ENCODE assay signal across 7 mouse cellular contexts in the genomic region with DNA sequence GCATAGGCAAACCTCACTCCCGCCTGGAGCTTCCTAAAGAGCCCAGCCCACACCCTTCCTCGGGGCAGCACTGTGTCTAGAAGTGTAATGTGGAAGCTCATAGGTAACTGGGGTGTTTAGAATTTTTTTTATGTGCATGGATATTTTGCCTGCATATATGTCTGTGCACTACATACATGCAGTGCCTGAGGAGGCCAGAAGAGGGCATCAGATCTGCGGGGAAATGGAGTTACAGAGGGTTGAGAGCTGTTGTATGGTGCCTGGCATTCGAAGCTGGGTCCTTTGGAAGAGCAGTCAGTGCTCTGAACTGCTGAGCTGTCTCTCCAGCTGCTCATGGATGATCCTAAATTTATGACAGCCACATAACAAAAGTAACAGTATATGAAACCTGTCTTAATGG. TPM values are rescaled to one million over a fixed set of nuclear protein-coding genes. Genes with fewer than 3 reads are reported as not detected.
DNase-seq lines count a peak whose midpoint lies in the region; ATAC-seq and TF ChIP-seq lines count a peak whose summit lies in the region.

No protein-coding gene starts in this region.

- H3K4me3 ChIP-seq in limb, embryonic 11.5 days (ENCODE audit: low read depth, low read length) = no peak overlapping the region
- H3K4me3 ChIP-seq in small intestine, adult 2 months (ENCODE audit: low read depth, low read length) = no peak overlapping the region

- CTCF ChIA-PET in Patski (lab: Charles Lee) = interaction anchor here (0.8 to 4.4 kb wide), 31 partner anchors 9 to 121 kb away, joined by 3 to 35 read pairs (median 4); a partner anchor contains a TSS

- no peak for TF ChIP-seq POLR2A in small intestine, adult 2 months (IDR thresholded peaks at IDR 0.05; ENCODE audit: low read depth, low read length)

- DNase-seq in layer of hippocampus, adult 11-12 months (ENCODE audit: low spot score) = peak; percentile 41
- no peak for DNase-seq in layer of hippocampus, adult 8-10 months (ENCODE audit: low spot score in 2 of 2)
- DNase-seq in CD4-positive, CD25-positive, alpha-beta regulatory T cell, adult 2 months (ENCODE audit: low read depth, low spot score) = peak; percentile 64
- no peak for DNase-seq in Patski (ENCODE audit: low read depth, low spot score)
- peak; percentile 33 to 58 for DNase-seq in cerebellum, postnatal 4 days (ENCODE audit: low spot score in 2 of 2)
- peak; percentile 65 for DNase-seq in limb, embryonic 11.5 days (ENCODE audit: low spot score)

- 73% methylated on average over 4 of the region's 4 CpGs for WGBS in limb, embryonic 11.5 days
- 58% methylated on average over 4 of the region's 4 CpGs for WGBS in small intestine, adult 2 months

- H3K36me3 ChIP-seq in limb, embryonic 11.5 days (ENCODE audit: control insufficient read depth, insufficient read depth, low read length) = peaks cover 2% of the 10 kb centered on the region; the same call in 1 of the 2 replicates
- H3K36me3 ChIP-seq in small intestine, adult 2 months (ENCODE audit: control insufficient read depth, insufficient read depth, low read length) = peaks cover 22% of the 10 kb centered on the region

- in situ Hi-C loops in Patski (cut with MboI; ENCODE audit: low pct_unique_long_range_greater_than_20kb) = loop anchor here (5.0 kb wide), 1 partner anchor 121 kb away; no protein-coding TSS in a partner anchor

- H3K9ac ChIP-seq in limb, embryonic 11.5 days (ENCODE audit: low read length) = no peak overlapping the region

- H3K27ac ChIP-seq in limb, embryonic 11.5 days (replicated peaks; ENCODE audit: low read depth, low read length) = no peak overlapping the region
- no peak overlapping the region for H3K27ac ChIP-seq in small intestine, adult 2 months (ENCODE audit: insufficient read depth, low read depth, low read length)

- no peaks in the 10 kb centered on the region for H3K27me3 ChIP-seq in Patski
- no peaks in the 10 kb centered on the region for H3K27me3 ChIP-seq in limb, embryonic 11.5 days (ENCODE audit: control insufficient read depth, insufficient read depth, low read length)
- H3K27me3 ChIP-seq in small intestine, adult 2 months (ENCODE audit: control insufficient read depth, insufficient read depth, low read length) = no peaks in the 10 kb centered on the region

- peak; percentile 89 for TF ChIP-seq CTCF in Patski (IDR thresholded peaks at IDR 0.05)
- TF ChIP-seq CTCF in small intestine, adult 2 months (IDR thresholded peaks at IDR 0.05; ENCODE audit: extremely low read depth, insufficient read length, insufficient replicate concordance, low read depth, low read length) = peak; percentile 62; the same call in 1 of the 2 replicates

- peak; percentile 41 for ATAC-seq in Patski
- ATAC-seq in limb, embryonic 11.5 days (ENCODE audit: insufficient number of reproducible peaks, low FRiP score, low TSS enrichment, low read depth) = no peak

- no peak overlapping the region for H3K4me2 ChIP-seq in limb, embryonic 11.5 days (ENCODE audit: low read depth, severe bottlenecking)

- H3K9me3 ChIP-seq in limb, embryonic 11.5 days (ENCODE audit: control insufficient read depth, low read length) = no peaks in the 10 kb centered on the region

- POLR2A ChIA-PET in Patski (lab: Charles Lee) = no interaction called here

- no peaks in the 10 kb centered on the region for H3K4me1 ChIP-seq in limb, embryonic 11.5 days (ENCODE audit: control insufficient read depth, insufficient read depth, low read length)
- peaks cover under 1% of the 10 kb centered on the region; the same call in 1 of the 2 replicates for H3K4me1 ChIP-seq in small intestine, adult 2 months (ENCODE audit: control insufficient read depth, insufficient read depth, insufficient read length, low read length)

RNA-seq across cellular contexts. Expression of a gene that starts 44.4 kb away (rescaled TPM):
- 10 to 100 TPM; 55.6 to 62.1 (median 59.4) TPM for total RNA-seq in layer of hippocampus, adult 8-10 months (2022)
- 67.5 TPM for polyA plus RNA-seq in Patski (2021)
- 81.6 and 85.6 TPM in 2 replicates for polyA plus RNA-seq in limb, embryonic 11.5 days (2014; fragmentation: Nextera tagmentation; extraction: Ambion mirVana)
- polyA plus RNA-seq in small intestine, adult 2 months (2012; rRNA removed) = 8.3 and 8.4 TPM in 2 replicates

Comparison
In these comparisons a context has a peak if more than half of its experiments do, and no peak if none do; other contexts are left out.
1. DNase-seq: peak in layer of hippocampus, adult 11-12 months (single experiment), CD4-positive, CD25-positive, alpha-beta regulatory T cell, adult 2 months (single experiment), cerebellum, postnatal 4 days (2 of 2) and limb, embryonic 11.5 days (single experiment); none in layer of hippocampus, adult 8-10 months (0 of 2) and Patski (single experiment).